In genomic region chr12:93226826-93227225, GRCm38 (mm10) we compare ENCODE assay signal across 17 mouse cellular contexts.
DNase-seq lines count a peak whose midpoint lies in the region; ATAC-seq lines count a peak whose summit lies in the region.
"Had no signal": no experiment of that assay in that cellular context is flagged by ENCODE, and none has a peak within 500 bp of the region (broad histone marks: within the 10 kb centered on the region; RNA-seq: fewer than 3 reads in every experiment).

No protein-coding gene starts in this region.

- ATAC-seq in CD4-positive, CD25-positive, alpha-beta regulatory T cell, adult 4 months = peak; percentile 72
- ATAC-seq: forebrain, embryonic 15.5 days; hindbrain, postnatal 0 days; Patski had no signal

- DNase-seq in 3T3-L1 (ENCODE audit: low read depth, low spot score) = peak; percentile 1
- DNase-seq in induced T-regulatory cell, adult 2 months (ENCODE audit: low read depth) = peak; percentile 17
- peak; percentile 23 for DNase-seq in naive thymus-derived CD4-positive, alpha-beta T cell, adult 2 months (ENCODE audit: low read depth)
- DNase-seq in adrenal gland, adult 2 months = no peak
- no peak for DNase-seq in right cerebral cortex, postnatal 4 days
- no peak for DNase-seq in urinary bladder, postnatal 14 days (ENCODE audit: low spot score)
- DNase-seq: adrenal gland, adult 8-10 months; adrenal gland, postnatal 36 days; cerebellum, adult 2 months; cerebellum, postnatal 10 days; gastrocnemius, postnatal 36 days; heart, adult 11 months; heart, postnatal 10 days had no signal

Comparison
In these comparisons a context has a peak if more than half of its experiments do, and no peak if none do; other contexts are left out.
1. DNase-seq: peak in 3T3-L1 (single experiment), induced T-regulatory cell, adult 2 months (single experiment) and naive thymus-derived CD4-positive, alpha-beta T cell, adult 2 months (single experiment); none in adrenal gland, adult 2 months (single experiment), right cerebral cortex, postnatal 4 days (single experiment) and urinary bladder, postnatal 14 days (single experiment).